Mouse (Mus musculus) hindbrain, embryonic 11.5 days (tissue): ENCODE measurements around the gene Tbc1d8b. TPM values are rescaled to one million over a fixed set of nuclear protein-coding genes. Genes with fewer than 3 reads are reported as not detected.

Experiments
- ATAC-seq: fragments of 200-750 bp; cut with Nextera tagmentation; 2 replicates; pipeline ENCODE4 v1.8.0; 2017; ENCODE audit warnings: mild to moderate bottlenecking, moderate TSS enrichment, moderate library complexity; ENCODE audit not compliant: low FRiP score
- DNase-seq: peaks from one replicate; pipeline ENCODE4 v3.0.0-alpha.2; 2015; ENCODE audit warnings: low spot score
- H3K27ac ChIP-seq: fragments of 300-500 bp; sonication (generic); 2 replicates; pipeline ENCODE4 v1.5.1; 2014; ENCODE audit warnings: mild to moderate bottlenecking, low read depth, low read length
- H3K27me3 ChIP-seq: fragments of 300-500 bp; sonication (generic); 2 replicates; pipeline ENCODE4 v1.6.1; 2014; ENCODE audit warnings: mild to moderate bottlenecking, low read length, moderate library complexity, mixed read lengths; ENCODE audit not compliant: control insufficient read depth, insufficient read depth
- H3K36me3 ChIP-seq: fragments of 300-500 bp; sonication (generic); 2 replicates; pipeline ENCODE4 v1.6.1; 2014; ENCODE audit warnings: mild to moderate bottlenecking, low read length, moderate library complexity, mixed read lengths; ENCODE audit not compliant: control insufficient read depth, insufficient read depth
- H3K4me1 ChIP-seq: fragments of 300-500 bp; sonication (generic); replicated peaks from 2 replicates; pipeline ENCODE4 v1.6.1; 2014; ENCODE audit warnings: low read length, mixed read lengths; ENCODE audit not compliant: control insufficient read depth, insufficient read depth
- H3K4me2 ChIP-seq: fragments of 300-500 bp; sonication (generic); replicated peaks from 2 replicates; pipeline ENCODE4 v1.6.1; 2014; ENCODE audit warnings: mild to moderate bottlenecking, low read depth, low read length
- H3K4me3 ChIP-seq: fragments of 300-500 bp; sonication (generic); 2 replicates; pipeline ENCODE4 v1.5.1; 2014; ENCODE audit warnings: low read depth, low read length
- H3K9ac ChIP-seq: fragments of 300-500 bp; sonication (generic); 2 replicates; pipeline ENCODE4 v1.6.1; 2014; ENCODE audit warnings: low read depth, low read length
- H3K9me3 ChIP-seq: fragments of 300-500 bp; sonication (generic); 2 replicates; pipeline ENCODE4 v1.6.1; 2016; ENCODE audit warnings: low read length; ENCODE audit not compliant: control insufficient read depth
- WGBS: fragments of 180-500 bp; shearing (Covaris S2); extraction: QIAGEN DNeasy Blood & Tissue Kit; methylation state at CpG from one replicate; pipeline ENCODE4 v1.1.7; 2014; 5-methylcytosine and 5-hydroxymethylcytosine counted together
- polyA plus RNA-seq: library from polyadenylated mRNA; unstranded; fragments of >200 nt; fragmentation: Nextera tagmentation; extraction: Ambion mirVana; gene quantifications from 2 replicates; pipeline ENCODE4 v1.2.1, GENCODE M21; 2014

Tbc1d8b gene
- 0.74 and 0.88 TPM in 2 replicates for polyA plus RNA-seq

DNA sequence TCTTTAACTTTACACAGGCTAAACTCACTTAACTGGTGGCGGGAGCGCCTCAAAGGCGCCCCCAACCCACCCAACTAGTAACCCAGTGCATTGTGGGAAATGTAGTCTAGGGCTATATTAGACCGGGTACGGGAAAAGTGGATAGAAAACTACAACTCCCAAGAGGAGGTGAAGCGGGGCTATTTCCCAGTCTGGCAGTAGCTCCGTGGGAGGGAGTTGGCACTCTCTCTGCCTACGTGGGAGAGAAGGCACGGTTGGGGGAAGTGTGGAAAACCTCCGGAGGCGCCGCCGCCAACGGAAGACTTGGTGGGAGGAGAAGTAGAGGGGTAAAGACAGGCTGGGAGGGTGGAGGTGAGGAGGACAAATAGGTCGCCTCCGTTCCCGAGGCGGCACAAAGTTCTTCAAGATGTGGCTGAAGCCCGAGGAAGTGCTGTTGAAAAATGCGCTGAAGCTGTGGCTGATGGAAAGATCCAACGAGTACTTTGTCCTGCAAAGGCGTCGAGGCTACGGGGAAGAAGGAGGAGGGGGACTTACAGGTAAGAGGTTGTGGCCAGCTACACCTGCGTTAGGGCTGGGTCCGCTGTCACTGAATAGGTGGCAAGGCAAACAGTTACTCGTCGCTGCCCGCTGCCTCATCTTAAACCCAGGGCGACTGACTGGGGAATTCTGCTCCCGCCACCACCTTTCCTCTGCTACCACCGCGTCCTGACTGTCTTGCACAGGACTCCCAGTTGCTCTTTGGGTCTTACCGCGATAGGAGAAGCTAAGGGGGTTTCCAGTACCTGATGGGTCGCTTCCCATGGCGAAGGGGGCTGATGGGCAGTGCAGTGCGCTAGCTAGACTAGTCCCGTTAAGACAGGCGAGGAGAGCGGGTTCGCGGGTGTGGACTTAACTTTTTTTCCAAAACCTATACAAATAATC is at the start of gene Tbc1d8b:
TSS of gene Tbc1d8b (plus strand) at position 222 of the 921 bp plus-strand sequence.
- Histone ChIP-seq H3K4me3 (peak within 1 kb of the TSS; percentile 44), H3K4me2 (peak within 1 kb of the TSS; percentile 65), H3K4me1 (no peaks in the 10 kb centered on the region), H3K27me3 (peaks cover 2% of the 10 kb centered on the region; the same call in 1 of the 2 replicates), H3K9ac (peak within 1 kb of the TSS; percentile 31), H3K27ac (no peak within 1 kb of the TSS), H3K36me3 (no peaks in the 10 kb centered on the region), H3K9me3 (no peaks in the 10 kb centered on the region)
- ATAC-seq (peak; percentile 99), DNase-seq (peak; percentile 79)
- WGBS = 15% methylated on average over 43 of the region's 43 CpGs

DNA sequence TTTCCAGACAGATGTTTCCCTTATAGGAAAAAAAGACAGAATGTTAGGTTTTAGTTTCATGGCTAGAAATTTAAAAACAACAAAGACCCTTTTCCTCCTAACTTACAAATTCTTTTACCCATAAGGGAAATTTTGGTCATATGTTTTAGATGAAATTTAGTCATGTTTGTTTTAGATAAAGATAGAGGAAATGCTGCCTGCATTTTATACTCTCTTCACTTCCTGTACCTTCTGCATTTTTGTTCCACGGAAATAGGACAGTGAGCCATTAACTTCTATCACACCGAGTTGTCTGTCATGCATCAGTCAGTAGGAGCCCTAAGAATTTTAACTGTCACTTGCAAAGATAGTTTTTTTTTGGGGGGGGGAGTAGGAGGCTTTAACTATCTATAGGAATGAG is 45.1 kb upstream of the Tbc1d8b start:
- Histone ChIP-seq H3K4me3 (no peak overlapping the region), H3K27me3 (no peaks in the 10 kb centered on the region), H3K9me3 (no peaks in the 10 kb centered on the region), H3K4me2 (no peak overlapping the region), H3K4me1 (no peaks in the 10 kb centered on the region), H3K27ac (no peak overlapping the region), H3K9ac (no peak overlapping the region), H3K36me3 (no peaks in the 10 kb centered on the region)
- DNase-seq = no peak
- 83% methylated on average over 2 of the region's 2 CpGs for WGBS
- no peak for ATAC-seq

DNA sequence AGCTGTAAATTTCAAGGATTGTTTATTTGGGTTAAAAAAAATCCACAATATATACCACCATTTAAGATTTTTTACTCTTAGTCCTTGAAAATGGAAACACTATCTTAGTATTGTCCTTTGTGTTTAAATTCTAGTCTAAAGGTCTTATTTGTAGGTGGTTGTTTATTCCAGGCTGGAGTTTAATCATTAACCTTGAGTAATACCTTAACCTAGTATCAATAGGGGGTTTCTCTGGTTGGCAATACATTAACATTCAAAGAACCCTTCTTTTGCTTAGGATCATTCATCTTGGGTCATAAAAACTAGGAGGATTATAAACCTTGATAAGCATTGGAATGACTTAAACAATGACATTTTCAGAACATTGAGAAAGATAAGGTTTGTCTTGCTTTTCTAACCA is 44.4 kb upstream of the Tbc1d8b start:
- no peaks in the 10 kb centered on the region for H3K4me1 ChIP-seq
- H3K9me3 ChIP-seq = no peaks in the 10 kb centered on the region
- H3K27me3 ChIP-seq = no peaks in the 10 kb centered on the region
- no peak overlapping the region for H3K4me2 ChIP-seq
- DNase-seq (no peak), ATAC-seq (no peak)
- no peak overlapping the region for H3K4me3 ChIP-seq
- no peaks in the 10 kb centered on the region for H3K36me3 ChIP-seq
- no peak overlapping the region for H3K27ac ChIP-seq
- no peak overlapping the region for H3K9ac ChIP-seq

DNA sequence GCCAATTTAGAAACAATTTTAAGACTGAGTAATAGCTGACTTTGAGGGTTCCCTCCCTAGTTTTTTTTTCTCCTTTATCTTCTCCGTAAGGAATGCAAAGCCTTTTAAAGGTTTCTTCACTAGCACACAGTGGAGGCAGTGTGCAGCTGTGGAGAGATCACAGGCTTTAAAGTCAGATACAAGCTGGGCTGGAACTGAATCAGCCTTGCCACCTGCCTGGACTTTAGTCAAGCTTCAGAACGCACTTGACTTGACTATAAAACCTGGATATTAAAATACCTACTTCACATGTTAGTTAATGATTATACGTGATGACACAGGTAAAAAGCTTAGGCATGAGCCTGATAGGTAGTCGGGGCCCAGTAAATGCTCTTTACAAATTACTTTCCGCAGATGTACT is 32.6 kb upstream of the Tbc1d8b start:
- Histone ChIP-seq H3K27me3 (no peaks in the 10 kb centered on the region), H3K9ac (no peak overlapping the region), H3K4me3 (no peak overlapping the region), H3K36me3 (no peaks in the 10 kb centered on the region), H3K4me2 (no peak overlapping the region), H3K27ac (no peak overlapping the region), H3K4me1 (no peaks in the 10 kb centered on the region), H3K9me3 (no peaks in the 10 kb centered on the region)
- DNase-seq (no peak), ATAC-seq (no peak)
- 83% methylated on average over 5 of the region's 5 CpGs for WGBS

DNA sequence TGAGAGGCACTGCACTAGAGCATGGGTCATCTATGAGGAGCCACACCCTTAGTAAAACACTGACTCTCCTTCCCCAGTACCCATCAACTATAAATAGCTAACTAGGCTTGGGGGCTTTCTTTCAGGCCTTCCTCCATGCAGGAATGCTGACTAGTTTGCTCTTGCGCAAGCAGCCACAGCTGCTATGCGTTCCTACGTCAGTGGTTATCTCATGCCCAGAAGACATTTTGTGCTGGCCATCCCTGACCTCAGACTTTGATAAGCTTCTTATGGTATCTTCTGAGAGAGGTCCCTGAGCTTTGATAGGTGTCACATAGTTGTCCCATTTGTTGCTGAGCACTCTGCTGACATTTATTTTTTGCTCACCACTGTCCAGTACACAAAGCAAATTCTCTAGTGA is 31.5 kb upstream of the Tbc1d8b start:
- 93% methylated on average over 3 of the region's 3 CpGs for WGBS
- Histone ChIP-seq H3K27me3 (no peaks in the 10 kb centered on the region), H3K9me3 (no peaks in the 10 kb centered on the region)

DNA sequence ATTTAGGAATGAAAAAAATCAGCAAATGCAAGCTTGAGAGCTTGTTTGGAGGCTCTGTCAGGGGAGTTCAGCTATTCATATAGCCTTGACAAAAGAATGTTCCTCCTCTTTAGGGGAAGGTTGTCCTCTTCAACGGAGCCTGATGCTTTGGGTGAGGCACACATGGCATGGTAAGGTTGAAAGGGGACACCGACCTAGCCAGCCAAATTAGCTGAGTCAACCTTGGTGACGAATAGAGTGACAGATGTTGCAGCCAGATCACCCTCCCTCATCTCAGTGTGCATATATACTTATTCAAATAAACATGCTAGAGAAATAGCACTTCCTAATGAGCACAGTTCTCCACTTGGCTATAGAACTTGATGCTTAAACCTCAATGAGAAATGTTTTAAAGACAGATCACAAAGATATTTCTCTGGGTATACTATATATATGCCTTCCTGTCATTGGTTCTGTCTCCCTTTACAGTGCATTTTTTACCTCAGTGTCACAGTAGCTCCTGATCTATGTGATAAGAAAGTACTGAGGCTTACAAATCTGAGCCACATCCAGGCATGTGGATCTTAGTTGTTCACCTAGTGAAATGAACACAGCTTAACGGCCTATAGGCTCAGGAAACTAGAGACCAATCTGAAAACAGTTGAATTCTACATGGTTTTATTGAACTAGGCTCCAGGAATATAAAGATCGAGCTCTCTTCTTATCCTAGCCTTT is 30.3 kb upstream of the Tbc1d8b start:
- no peak overlapping the region for H3K4me2 ChIP-seq
- DNase-seq (no peak), ATAC-seq (no peak)
- no peak overlapping the region for H3K27ac ChIP-seq
- H3K9me3 ChIP-seq = no peaks in the 10 kb centered on the region
- H3K27me3 ChIP-seq = no peaks in the 10 kb centered on the region
- H3K36me3 ChIP-seq = no peaks in the 10 kb centered on the region
- no peaks in the 10 kb centered on the region for H3K4me1 ChIP-seq
- H3K4me3 ChIP-seq = no peak overlapping the region
- 79% methylated on average over 5 of the region's 5 CpGs for WGBS
- no peak overlapping the region for H3K9ac ChIP-seq

More for the DNA sequence above, 31.5 kb upstream of the Tbc1d8b start:
- Histone ChIP-seq H3K27ac (no peak overlapping the region), H3K36me3 (no peaks in the 10 kb centered on the region), H3K4me1 (no peaks in the 10 kb centered on the region), H3K4me2 (no peak overlapping the region), H3K9ac (no peak overlapping the region), H3K4me3 (no peak overlapping the region)
- DNase-seq = no peak
- ATAC-seq = no peak

DNA sequence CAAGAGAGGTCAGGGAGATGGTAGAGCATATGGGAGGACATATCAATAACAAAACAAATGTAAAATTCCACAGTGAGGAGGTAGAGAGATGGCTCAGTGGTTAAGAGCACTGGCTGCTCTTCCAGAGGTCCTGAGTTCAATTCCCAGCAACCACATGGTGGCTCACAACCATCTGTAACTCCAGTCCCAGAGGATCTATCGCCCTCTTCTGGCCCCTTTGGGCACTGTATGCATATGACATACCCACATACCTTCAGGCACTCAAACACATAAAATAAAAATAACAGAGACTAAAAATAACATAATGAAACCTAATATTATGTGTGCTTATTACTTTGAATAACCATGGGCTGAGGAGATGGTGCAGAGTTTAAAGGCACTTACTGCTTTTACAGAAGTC is 22.7 kb upstream of the Tbc1d8b start:
- ATAC-seq (no peak), DNase-seq (no peak)
- H3K36me3 ChIP-seq = no peaks in the 10 kb centered on the region
- H3K4me2 ChIP-seq = no peak overlapping the region
- H3K9me3 ChIP-seq = no peaks in the 10 kb centered on the region
- H3K9ac ChIP-seq = no peak overlapping the region
- no peak overlapping the region for H3K4me3 ChIP-seq
- WGBS = 21% methylated on average over 1 of the region's 1 CpGs
- H3K27me3 ChIP-seq = no peaks in the 10 kb centered on the region
- H3K27ac ChIP-seq = no peak overlapping the region
- H3K4me1 ChIP-seq = no peaks in the 10 kb centered on the region

DNA sequence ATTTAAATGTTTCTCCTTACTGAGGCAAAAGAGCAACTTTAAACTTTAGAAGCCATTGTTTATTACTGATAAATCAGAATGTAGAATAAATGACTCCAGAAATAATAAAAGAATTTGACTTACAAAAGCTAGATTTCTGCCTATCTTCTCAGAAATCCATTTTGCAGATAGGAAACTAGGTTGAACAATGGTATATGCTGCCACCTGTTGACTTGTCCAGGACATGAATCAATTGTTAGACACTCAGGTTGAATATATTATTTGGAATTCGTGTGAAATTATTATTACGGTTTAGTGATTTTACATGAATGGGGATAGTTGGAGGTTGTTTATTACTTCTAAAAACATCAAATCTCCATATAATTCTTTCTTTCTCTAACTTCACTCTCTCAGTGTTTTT is 19.0 kb upstream of the Tbc1d8b start:
- no peaks in the 10 kb centered on the region for H3K36me3 ChIP-seq
- no peak overlapping the region for H3K4me3 ChIP-seq
- no peak overlapping the region for H3K9ac ChIP-seq
- no peaks in the 10 kb centered on the region for H3K4me1 ChIP-seq
- 84% methylated on average over 2 of the region's 2 CpGs for WGBS
- H3K27ac ChIP-seq = no peak overlapping the region
- no peaks in the 10 kb centered on the region for H3K9me3 ChIP-seq
- no peak for DNase-seq
- H3K4me2 ChIP-seq = no peak overlapping the region
- ATAC-seq = no peak
- no peaks in the 10 kb centered on the region for H3K27me3 ChIP-seq
